Mouse (Mus musculus): ENCODE results near the gene Btnl9. TPM values are rescaled to one million over a fixed set of nuclear protein-coding genes. Genes with fewer than 3 reads are reported as not detected.

Btnl9 gene
- polyA plus RNA-seq, 1 experiment, result not detected

- H3K79me2 ChIP-seq (ENCODE audit: control insufficient read depth, insufficient read depth), result no peaks in the 10 kb centered on the region
- TF ChIP-seq USF1 (IDR thresholded peaks at IDR 0.05; ENCODE audit: low read depth), result no peak
- TF ChIP-seq MYOD1 (IDR thresholded peaks at IDR 0.05; ENCODE audit: control insufficient read depth, insufficient read length, low read depth), result no peak
- TF ChIP-seq CTCF (IDR thresholded peaks at IDR 0.05; ENCODE audit: control insufficient read depth, insufficient read depth, insufficient read length), result no peak
- no peak for TF ChIP-seq MAX (IDR thresholded peaks at IDR 0.05)
- TF ChIP-seq CEBPB (IDR thresholded peaks at IDR 0.05; ENCODE audit: low read depth), result no peak
- TF ChIP-seq FOSL1 (IDR thresholded peaks at IDR 0.05; ENCODE audit: insufficient read depth, low read length, poor library complexity, severe bottlenecking), result no peak
- no peak for TF ChIP-seq MYOG (IDR thresholded peaks at IDR 0.05; ENCODE audit: control insufficient read depth, extremely low read depth, insufficient read length)
- H3K36me3 ChIP-seq (ENCODE audit: control insufficient read depth, insufficient read depth), result no peaks in the 10 kb centered on the region
- no peak overlapping the region for H3K4me3 ChIP-seq (ENCODE audit: insufficient read depth, poor library complexity, severe bottlenecking)
- no peak overlapping the region for H3ac ChIP-seq (ENCODE audit: control insufficient read depth, insufficient read length, low read depth)
- no peaks in the 10 kb centered on the region for H3K79me3 ChIP-seq (ENCODE audit: low read depth)
- H3K27me3 ChIP-seq (ENCODE audit: control insufficient read depth, insufficient read depth, insufficient read length), result peaks cover 30% of the 10 kb centered on the region
Observed at GRCm38 (mm10) chr11:49175345-49175744, 11.6 kb downstream of the Btnl9 start.

- H3K79me2 ChIP-seq (ENCODE audit: control insufficient read depth, insufficient read depth), result no peaks in the 10 kb centered on the region
- peaks cover 41% of the 10 kb centered on the region for H3K27me3 ChIP-seq (ENCODE audit: control insufficient read depth, insufficient read depth, insufficient read length)
- no peak for TF ChIP-seq USF1 (IDR thresholded peaks at IDR 0.05; ENCODE audit: low read depth)
- TF ChIP-seq FOSL1 (IDR thresholded peaks at IDR 0.05; ENCODE audit: insufficient read depth, low read length, poor library complexity, severe bottlenecking), result no peak
- TF ChIP-seq CEBPB (IDR thresholded peaks at IDR 0.05; ENCODE audit: low read depth), result no peak
- TF ChIP-seq MYOD1 (IDR thresholded peaks at IDR 0.05; ENCODE audit: control insufficient read depth, insufficient read length, low read depth), result no peak
- no peak for TF ChIP-seq MAX (IDR thresholded peaks at IDR 0.05)
- TF ChIP-seq MYOG (IDR thresholded peaks at IDR 0.05; ENCODE audit: control insufficient read depth, extremely low read depth, insufficient read length), result no peak
- no peak for TF ChIP-seq CTCF (IDR thresholded peaks at IDR 0.05; ENCODE audit: control insufficient read depth, insufficient read depth, insufficient read length)
- no peaks in the 10 kb centered on the region for H3K36me3 ChIP-seq (ENCODE audit: control insufficient read depth, insufficient read depth)
- H3ac ChIP-seq (ENCODE audit: control insufficient read depth, insufficient read length, low read depth), result no peak overlapping the region
- no peaks in the 10 kb centered on the region for H3K79me3 ChIP-seq (ENCODE audit: low read depth)
- H3K4me3 ChIP-seq (ENCODE audit: insufficient read depth, poor library complexity, severe bottlenecking), result no peak overlapping the region
Observed at GRCm38 (mm10) chr11:49170576-49170975, 16.4 kb downstream of the Btnl9 start.

GRCm38 (mm10) chr11:49168839-49169611 is 17.9 kb downstream of the Btnl9 start:
- peaks cover 31% of the 10 kb centered on the region for H3K27me3 ChIP-seq (ENCODE audit: control insufficient read depth, insufficient read depth, insufficient read length)

GRCm38 (mm10) chr11:49156821-49157814 is 29.8 kb downstream of the Btnl9 start:
- H3K79me3 ChIP-seq (ENCODE audit: low read depth), result no peaks in the 10 kb centered on the region
- H3K4me3 ChIP-seq (ENCODE audit: insufficient read depth, poor library complexity, severe bottlenecking), result no peak overlapping the region
- no peak overlapping the region for H3ac ChIP-seq (ENCODE audit: control insufficient read depth, insufficient read length, low read depth)
- H3K27me3 ChIP-seq (ENCODE audit: control insufficient read depth, insufficient read depth, insufficient read length), result peaks cover 41% of the 10 kb centered on the region
- TF ChIP-seq MYOG (IDR thresholded peaks at IDR 0.05; ENCODE audit: control insufficient read depth, extremely low read depth, insufficient read length), result no peak
- TF ChIP-seq MAX (IDR thresholded peaks at IDR 0.05), result no peak
- no peak for TF ChIP-seq CEBPB (IDR thresholded peaks at IDR 0.05; ENCODE audit: low read depth)
- TF ChIP-seq USF1 (IDR thresholded peaks at IDR 0.05; ENCODE audit: low read depth), result no peak
- TF ChIP-seq FOSL1 (IDR thresholded peaks at IDR 0.05; ENCODE audit: insufficient read depth, low read length, poor library complexity, severe bottlenecking), result no peak
- no peak for TF ChIP-seq CTCF (IDR thresholded peaks at IDR 0.05; ENCODE audit: control insufficient read depth, insufficient read depth, insufficient read length)
- H3K36me3 ChIP-seq (ENCODE audit: control insufficient read depth, insufficient read depth), result no peaks in the 10 kb centered on the region
- H3K79me2 ChIP-seq (ENCODE audit: control insufficient read depth, insufficient read depth), result no peaks in the 10 kb centered on the region

More at GRCm38 (mm10) chr11:49168839-49169611, 17.9 kb downstream of the Btnl9 start:
- TF ChIP-seq MAX (IDR thresholded peaks at IDR 0.05), result no peak
- no peak for TF ChIP-seq MYOG (IDR thresholded peaks at IDR 0.05; ENCODE audit: control insufficient read depth, extremely low read depth, insufficient read length)
- no peak for TF ChIP-seq MYOD1 (IDR thresholded peaks at IDR 0.05; ENCODE audit: control insufficient read depth, insufficient read length, low read depth)
- no peak for TF ChIP-seq CTCF (IDR thresholded peaks at IDR 0.05; ENCODE audit: control insufficient read depth, insufficient read depth, insufficient read length)
- no peak for TF ChIP-seq FOSL1 (IDR thresholded peaks at IDR 0.05; ENCODE audit: insufficient read depth, low read length, poor library complexity, severe bottlenecking)
- no peak for TF ChIP-seq USF1 (IDR thresholded peaks at IDR 0.05; ENCODE audit: low read depth)
- Histone ChIP-seq H3K4me3 (ENCODE audit: insufficient read depth, poor library complexity, severe bottlenecking) (no peak overlapping the region), H3K36me3 (ENCODE audit: control insufficient read depth, insufficient read depth) (no peaks in the 10 kb centered on the region), H3K79me3 (ENCODE audit: low read depth) (no peaks in the 10 kb centered on the region), H3K79me2 (ENCODE audit: control insufficient read depth, insufficient read depth) (no peaks in the 10 kb centered on the region), H3ac (ENCODE audit: control insufficient read depth, insufficient read length, low read depth) (no peak overlapping the region)

- TF ChIP-seq USF1 (IDR thresholded peaks at IDR 0.05; ENCODE audit: low read depth), result no peak
- no peak for TF ChIP-seq CEBPB (IDR thresholded peaks at IDR 0.05; ENCODE audit: low read depth)
- TF ChIP-seq MAX (IDR thresholded peaks at IDR 0.05), result no peak
- no peak within 1 kb of the TSS for H3ac ChIP-seq (ENCODE audit: control insufficient read depth, insufficient read length, low read depth)
- no peaks in the 10 kb centered on the region for H3K79me3 ChIP-seq (ENCODE audit: low read depth)
- H3K27me3 ChIP-seq (ENCODE audit: control insufficient read depth, insufficient read depth, insufficient read length), result peaks cover 19% of the 10 kb centered on the region
- H3K4me3 ChIP-seq (ENCODE audit: insufficient read depth, poor library complexity, severe bottlenecking), result no peak within 1 kb of the TSS
- no peaks in the 10 kb centered on the region for H3K36me3 ChIP-seq (ENCODE audit: control insufficient read depth, insufficient read depth)
- H3K79me2 ChIP-seq (ENCODE audit: control insufficient read depth, insufficient read depth), result no peaks in the 10 kb centered on the region
Observed at GRCm38 (mm10) chr11:49154077-49154476, 32.9 kb downstream of the Btnl9 start, which contains the start of gene Olfr1394. Gene Olfr1394 (plus strand): TSS chr11:49154377.

Data from C2C12 (cell line).